Mouse (Mus musculus) adrenal gland, postnatal 25 days (tissue): ENCODE measurements around the gene Snrnp70. TPM values are rescaled to one million over a fixed set of nuclear protein-coding genes. Genes with fewer than 3 reads are reported as not detected.

Experiments
- DNase-seq: peaks from one replicate; pipeline ENCODE4 v3.0.0; 2021; ENCODE audit warnings: mixed read lengths
- long read RNA-seq: library from polyadenylated mRNA; stranded (forward); transcript quantifications from one replicate; pipeline ENCODE4 v2.0.0, GENCODE M21; 2021
- total RNA-seq: library from RNA; stranded (reverse); gene quantifications from 2 replicates; pipeline ENCODE4 v1.2.3, GENCODE M21; 2021

Snrnp70 gene
- 361 and 425 TPM in 2 replicates for total RNA-seq
- long read RNA-seq, full-length matches to known transcripts = 116 of 211 reads
- long read RNA-seq, partial matches to known transcripts = 47 of 211 reads
- long read RNA-seq, other reads (novel, unspliced or antisense) = 48 of 211 reads

DNA sequence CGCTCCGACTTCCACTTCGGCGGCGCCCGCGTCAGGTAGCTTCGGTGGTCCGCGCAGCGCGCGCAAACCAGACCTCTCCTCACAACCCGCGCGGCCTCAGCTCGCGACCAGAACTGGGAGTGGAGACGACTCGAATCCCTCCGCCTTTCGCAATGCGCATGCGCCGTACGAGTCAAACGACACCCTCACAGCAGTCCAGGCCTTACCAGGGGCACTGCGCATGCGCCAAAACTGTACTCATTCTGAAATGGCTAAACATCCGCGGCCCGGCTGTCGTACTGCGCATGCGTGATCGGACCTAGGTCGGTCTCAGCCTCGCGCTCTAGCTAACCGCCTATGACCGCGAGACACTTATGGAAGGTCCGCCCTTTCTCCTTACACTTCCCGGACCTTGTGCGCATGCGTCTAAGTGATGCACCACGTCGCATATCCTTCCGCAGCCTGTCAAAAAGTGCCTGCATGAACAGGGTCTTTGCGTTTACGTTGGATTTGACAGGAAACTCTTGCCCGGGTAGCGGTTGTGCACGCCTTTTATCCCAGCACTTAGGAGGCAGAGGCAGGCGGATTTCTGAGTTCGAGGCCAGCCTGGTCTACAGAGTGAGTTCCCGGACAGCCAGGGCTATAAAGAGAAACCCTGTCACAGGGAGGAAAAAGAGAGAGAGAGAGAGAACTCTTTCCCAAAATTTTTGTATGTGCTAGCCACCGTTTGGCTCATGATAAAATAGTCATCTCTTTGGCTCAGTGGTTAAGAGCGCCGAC, at the start of gene Snrnp70:
TSS of gene Snrnp70 (minus strand) at position 165 of the 759 bp plus-strand sequence.
- peak; percentile 100 for DNase-seq

DNA sequence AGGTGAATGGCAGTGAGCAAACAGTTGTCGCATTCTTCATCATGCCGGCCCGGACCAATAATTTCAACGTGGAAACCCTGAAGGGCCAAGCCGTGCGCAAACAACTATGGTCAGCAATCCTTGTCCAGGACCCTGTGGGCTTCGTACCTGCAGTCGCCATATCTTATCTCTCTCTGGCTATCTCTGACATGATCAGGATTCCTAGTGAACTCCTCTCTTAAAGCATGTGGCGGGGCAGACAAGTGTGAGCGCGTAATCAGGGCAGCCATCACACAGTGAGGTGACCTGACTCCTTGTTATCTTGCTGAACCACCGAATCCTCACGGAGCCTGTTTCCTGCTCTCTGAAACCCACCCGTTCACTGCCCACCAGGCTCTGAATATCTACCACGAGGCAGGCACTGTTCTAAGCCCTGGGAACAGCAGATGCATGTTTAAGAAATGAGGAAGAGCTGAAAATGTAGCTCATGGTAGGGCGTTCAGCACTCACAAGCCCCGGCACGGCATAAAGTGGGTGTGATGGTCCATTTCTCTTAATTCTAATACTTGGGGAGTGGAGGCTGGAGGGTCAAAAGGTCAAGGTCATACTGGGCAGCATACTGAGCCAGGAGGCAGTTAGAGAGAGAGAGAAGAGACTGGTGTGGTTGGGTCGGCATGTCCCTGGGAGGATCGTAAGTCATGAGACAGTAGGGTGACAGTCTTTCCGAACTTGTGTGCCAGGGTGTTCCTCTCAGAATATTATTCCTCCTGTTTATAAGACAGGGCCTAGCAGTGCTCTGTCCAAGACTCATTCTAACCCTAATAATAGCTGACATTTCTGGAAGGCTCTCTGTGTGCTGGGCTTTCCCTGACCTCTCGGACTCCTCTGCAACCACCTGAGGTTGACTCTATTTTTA, 48.2 kb upstream of the Snrnp70 start:
- DNase-seq = no peak

DNA sequence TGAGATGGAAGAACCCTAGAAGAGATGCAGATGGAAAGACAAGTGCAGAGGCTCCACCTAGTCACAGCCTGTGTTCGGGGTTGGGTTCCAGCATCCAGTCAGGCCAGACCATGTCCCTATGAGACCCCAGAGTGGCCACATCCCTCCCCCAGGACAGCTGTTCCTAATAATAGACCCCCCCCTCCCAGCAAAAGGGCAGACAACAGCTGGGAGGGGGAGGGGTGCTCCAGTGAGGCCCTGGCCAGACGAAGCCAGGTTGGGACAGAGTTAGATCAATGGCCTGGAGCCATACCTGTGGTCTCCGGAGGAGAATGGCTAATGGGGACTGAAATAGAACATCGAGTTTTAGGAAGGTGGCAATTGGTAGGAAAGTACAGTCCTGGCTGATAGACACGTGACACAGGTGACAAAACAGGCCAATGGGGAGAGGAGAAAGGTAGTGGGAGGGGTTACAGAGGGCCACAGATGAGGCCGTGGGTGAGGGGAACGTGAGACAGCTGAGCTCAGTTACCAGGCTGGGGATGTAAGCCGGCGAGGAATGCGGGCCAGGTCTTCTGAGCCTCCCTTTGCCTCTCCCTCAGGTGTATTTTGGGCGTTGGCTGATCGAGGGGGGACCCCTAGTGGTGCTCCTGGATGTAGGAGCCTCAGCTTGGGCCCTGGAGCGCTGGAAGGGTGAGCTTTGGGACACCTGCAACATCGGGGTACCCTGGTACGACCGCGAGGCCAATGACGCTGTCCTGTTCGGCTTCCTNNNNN, 42.2 kb upstream of the Snrnp70 start, which contains the start of gene Ruvbl2:
TSS of gene Ruvbl2 (minus strand) at position 576 of the 756 bp plus-strand sequence.
- no peak for DNase-seq

DNA sequence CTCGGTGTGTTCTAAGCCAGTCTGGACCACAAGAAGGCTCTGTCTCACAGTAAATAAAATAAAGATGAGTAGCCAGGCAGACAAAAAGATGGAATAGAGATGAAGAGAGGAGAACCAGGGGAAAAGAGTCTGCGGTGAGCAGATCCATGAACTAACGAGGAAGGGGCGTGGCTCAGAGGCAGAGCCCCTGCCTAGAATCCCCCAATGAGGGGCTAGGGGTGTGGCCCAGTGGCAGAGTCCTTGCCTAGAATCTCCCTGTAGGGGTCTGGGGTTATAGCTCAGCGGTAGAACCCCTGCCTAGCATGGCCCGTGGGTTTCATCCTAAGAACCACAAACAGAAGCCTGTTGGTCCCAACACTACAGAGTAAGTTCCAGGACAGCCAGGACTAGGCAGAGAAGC, 41.5 kb upstream of the Snrnp70 start:
- no peak for DNase-seq

DNA sequence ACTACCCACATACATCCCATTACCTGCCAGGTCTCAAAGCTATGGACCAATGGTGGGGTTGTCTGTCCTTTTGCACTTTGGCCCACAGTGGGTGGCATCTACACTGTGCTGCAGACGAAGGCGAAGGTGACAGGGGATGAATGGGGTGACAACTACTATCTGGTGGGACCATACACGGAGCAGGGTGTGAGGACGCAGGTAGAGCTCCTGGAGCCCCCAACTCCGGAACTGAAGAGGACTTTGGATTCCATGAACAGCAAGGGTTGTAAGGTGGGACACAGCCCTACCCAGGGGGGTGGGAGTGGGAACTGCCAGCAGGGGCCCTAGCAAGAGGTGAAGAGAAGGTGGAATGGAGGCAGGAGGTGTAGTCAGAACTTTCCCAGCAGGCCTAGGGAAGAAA, 40.9 kb upstream of the Snrnp70 start:
- no peak for DNase-seq

DNA sequence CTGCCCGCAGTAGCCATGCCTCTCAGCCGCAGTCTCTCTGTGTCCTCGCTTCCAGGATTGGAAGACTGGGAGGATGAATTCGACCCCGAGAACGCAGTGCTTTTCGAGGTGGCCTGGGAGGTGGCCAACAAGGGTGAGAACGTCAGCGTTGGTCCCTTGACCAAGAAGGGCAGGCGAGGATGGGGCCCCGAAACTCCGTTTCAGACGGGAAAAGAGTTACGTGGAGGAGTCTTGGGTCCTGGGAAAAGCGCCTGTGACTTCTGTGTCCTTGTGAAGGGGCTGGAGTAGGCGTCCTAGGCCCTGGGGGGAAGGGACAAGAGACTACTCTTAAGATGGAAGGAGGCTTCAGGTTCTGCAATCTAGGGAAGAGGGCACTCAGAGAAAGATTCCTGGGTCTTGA, 39.5 kb upstream of the Snrnp70 start:
- DNase-seq = no peak

DNA sequence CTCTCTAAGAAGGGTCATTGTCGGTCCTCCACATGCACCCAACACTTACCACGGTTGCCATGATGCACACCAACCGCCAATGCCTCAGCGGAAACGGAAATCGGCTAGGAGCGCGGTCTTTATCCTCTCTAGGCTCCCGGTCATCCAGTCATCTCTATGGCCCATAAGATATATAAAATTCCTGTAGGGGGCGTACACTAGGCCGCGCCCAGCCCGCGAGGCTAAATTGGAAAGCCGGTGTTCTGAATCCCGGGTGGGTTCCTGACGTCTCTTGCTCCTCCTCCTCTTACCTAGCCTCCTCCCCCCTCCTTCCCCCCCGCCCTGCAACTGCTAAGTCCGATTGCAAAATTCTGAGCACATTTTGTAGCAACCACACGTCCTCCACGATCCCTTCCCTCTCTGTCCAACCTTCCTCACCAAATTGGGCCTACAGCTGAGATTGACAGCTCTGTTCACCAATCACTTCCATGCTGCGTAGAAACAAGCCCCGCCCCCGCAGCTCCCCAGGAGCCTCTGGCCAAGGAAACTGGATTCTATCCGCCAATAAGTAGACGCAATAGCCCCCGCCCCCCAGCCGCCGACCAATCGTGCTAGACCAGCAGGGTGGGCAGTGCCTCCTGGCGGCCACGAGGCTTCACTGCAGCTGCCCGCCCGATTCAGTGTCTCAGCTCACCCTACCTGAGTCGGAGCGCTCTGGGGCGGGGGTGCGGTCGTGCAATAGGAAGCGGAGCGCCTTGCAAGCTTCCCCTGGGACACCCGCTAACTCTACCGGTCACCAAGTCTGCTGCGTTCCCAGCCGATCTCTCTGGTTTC, 38.9 kb upstream of the Snrnp70 start, which contains the start of gene Gys1:
TSS of gene Gys1 (plus strand) at position 642 of the 813 bp plus-strand sequence.
- DNase-seq = peak; percentile 100

DNA sequence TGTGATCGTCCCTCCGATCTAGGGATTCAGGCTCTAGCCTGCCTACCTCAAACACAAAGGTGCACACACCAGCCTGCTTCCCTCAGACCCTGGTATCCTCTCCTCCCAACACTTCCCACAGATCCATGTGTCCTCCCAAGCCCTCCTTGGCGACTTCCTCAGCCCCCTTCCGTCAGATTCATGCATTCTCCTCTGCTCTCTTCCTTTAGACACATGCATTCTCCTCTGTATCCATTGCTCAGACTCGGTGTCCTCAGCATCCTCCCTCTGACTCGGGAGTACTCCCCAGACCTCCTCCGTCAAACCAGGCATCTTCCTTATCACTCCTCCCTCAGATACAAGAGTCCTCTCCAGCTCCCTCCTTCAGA, 38.3 kb upstream of the Snrnp70 start:
- DNase-seq = no peak

DNA sequence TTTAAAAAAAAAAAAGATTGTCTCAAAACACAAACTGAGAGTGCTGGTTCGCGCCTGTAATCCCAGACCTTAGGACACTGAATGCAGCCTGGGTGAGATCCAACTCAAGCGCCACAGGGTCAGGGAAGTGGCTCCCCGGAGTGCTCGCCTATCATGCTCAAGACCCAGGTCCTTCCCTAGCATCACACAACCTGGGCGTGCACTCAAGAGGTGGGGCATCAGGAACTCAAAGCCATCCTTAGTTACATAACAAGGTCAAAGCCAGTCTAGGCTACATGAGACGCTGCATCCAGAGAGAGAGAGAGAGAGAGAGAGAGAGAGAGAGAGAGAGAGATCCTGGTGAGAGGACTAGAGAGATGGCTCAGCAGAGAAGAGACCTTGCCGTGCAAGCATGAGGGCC, 31.0 kb upstream of the Snrnp70 start:
- no peak for DNase-seq

DNA sequence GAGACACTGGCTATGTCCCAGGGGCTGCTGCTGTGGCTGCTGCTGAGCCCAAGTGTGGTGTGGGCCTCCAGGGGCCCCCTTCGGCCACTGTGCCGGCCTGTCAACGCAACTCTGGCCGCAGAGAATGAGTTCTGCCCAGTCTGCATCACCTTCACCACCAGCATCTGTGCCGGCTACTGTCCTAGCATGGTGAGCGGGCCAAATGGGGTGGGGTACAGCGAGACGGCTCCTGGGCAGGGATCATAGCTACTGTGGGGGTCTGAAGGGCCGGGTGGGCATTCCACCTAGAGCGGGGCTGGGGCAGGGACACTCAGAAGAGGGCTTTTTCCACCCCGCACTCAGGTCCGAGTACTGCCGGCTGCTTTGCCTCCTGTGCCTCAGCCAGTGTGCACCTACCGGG, 25.7 kb upstream of the Snrnp70 start:
- no peak for DNase-seq

DNA sequence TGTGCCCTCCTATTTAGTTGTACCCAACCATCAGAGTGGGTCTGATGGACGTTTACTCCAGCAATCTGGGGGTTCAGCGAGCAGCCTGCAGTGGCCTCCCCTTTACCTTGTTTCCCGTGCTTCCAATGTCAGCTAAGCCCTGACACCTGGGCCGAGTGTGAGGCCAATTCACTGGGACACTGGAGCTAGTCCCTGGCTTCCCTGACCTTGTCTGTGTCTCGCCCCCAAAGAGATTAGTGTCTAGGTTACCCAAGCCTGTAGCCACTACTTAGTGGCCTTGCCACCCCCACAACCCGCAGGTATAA, 25.0 kb upstream of the Snrnp70 start, which contains the start of gene Lhb:
TSS of gene Lhb (plus strand) at position 206 of the 305 bp plus-strand sequence.
- DNase-seq = no peak

DNA sequence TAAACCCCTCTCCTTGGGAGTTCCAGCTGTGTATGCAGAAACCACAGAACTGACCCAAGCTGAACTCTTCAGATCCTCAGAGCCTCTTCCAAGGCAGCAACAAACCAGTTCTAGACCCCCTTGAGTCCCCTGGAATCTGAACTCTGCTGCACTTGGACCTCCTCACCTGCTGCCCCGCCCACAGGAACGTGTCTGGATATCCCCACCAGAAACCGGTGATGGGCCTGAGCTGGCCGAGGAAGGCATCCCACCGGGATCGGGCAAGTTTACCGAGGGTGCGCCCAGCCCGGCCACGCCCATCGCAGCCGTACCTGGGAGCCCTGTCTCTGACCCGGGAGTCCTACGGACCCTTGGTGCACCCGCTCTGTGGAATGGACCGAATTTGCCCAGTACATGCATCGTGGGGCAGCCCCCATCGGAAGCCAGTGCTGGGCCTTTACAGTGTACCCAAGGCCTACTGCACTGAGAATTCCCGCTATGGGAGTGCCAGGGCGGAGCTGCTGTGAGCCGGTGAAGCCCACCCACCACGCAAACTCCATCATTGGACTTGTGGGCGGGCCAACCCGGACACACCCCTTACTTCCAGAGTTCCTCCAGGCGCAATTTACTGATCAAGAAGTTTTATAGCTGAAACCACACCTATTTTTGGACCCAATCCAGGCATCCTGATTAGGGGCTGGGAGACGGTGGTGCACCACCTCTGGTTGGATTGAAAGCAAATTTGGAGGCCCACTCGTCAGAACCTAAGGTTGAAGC, 24.5 kb upstream of the Snrnp70 start:
- DNase-seq = no peak

DNA sequence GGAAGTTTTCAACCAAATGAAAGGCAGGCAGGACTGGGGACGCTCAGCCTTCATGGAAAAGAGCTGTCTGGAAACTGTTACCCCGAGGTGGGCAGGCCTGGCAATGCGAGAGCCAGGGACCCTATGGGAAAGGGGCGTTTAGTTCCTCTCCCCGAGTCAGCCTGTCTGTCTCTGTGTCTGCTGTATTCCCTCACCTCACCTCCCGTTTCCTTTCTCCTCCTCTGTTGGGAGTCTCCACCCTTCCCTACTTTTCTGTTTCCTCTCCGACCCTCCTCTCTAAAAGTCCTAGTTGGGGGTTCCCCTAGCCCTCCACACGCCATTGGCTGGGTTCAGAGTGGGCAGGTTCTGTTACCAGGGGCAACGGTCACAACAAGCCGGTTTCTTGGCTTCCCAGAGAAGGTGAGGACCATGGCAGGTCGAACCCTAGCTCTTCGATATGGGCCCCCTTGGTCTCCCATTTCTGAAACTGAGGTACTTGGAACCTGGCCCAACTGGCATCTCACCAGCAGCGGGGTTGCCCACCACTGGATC, 22.5 kb upstream of the Snrnp70 start:
- no peak for DNase-seq

DNA sequence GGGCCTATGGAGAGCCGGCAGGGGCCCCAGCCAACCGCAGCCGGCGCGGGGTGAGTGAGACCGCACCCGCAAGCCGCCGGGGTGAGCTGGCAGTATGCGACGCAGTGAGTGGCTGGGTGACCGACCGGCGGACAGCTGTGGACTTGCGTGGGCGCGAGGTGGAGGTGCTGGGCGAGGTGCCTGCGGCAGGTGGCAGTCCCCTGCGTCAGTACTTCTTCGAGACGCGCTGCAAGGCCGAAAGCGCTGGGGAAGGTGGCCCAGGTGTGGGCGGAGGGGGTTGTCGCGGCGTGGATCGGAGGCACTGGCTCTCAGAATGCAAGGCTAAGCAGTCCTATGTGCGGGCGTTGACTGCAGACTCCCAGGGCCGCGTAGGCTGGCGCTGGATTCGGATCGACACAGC, 20.1 kb upstream of the Snrnp70 start:
- no peak for DNase-seq

DNA sequence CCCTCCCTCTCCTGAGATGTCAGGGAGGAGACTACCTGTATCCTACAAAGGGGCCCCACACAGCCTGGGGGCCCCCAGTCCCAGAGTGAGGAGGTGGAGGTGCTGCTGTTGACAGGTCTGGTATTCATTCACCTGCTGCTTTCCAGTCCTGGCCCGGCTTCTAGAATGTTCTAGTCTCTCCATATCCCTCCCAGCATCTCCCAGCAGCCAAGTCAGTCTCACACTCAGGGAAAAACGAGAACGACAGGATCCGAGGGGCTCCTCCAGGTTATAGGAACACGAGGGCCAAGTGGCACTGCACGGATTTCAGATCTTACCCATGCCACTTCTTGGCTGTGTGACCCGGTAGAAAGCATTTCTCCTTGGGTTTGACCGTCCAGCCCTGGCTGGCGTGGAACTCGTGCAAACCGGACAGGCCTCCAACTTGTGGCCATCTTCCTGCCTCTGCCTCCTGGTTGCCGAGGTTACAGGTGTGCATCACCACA, 19.2 kb upstream of the Snrnp70 start:
- no peak for DNase-seq

DNA sequence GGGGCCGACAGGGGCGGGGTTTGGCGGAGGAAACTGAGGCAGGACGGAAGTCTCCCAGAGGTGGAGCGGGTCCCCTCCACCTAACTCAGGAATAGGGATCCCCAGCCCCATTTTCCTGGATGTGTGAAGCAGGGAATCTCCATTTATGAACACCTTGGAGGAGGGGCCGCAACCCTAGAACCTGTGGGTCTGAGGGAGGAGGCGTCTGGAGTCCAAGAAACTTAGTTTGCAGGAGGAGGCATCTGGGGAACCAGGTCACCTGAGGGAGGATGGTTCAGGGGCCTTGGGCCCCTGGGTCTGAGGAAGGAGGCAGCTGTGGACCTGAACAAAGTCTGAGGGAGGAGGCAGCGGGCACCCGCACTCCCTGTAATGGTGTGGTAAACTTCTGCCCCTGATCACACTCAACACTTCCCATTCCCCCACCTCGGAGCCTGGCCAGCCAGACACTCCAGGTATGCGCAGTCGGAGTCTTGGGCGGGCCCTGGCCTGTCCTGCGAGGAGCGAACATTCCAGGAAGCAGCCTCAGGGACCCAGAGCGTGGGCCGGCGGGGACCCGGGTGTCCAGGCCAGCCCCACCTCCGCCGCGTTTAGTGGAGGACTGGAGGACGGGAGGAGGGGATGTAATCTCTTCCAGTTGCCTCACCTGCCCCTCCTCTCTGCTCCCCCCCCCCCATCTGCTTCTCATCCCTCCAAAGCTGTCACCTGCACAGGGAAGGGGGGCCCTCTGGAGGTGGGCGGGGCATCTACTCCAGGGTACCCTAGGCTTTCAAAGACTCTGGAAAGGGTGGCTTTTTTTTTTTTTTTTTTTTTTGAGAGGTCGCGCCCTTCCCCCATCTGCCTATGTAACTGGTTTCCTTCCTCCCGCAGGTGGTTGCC, 18.6 kb upstream of the Snrnp70 start:
- no peak for DNase-seq

DNA sequence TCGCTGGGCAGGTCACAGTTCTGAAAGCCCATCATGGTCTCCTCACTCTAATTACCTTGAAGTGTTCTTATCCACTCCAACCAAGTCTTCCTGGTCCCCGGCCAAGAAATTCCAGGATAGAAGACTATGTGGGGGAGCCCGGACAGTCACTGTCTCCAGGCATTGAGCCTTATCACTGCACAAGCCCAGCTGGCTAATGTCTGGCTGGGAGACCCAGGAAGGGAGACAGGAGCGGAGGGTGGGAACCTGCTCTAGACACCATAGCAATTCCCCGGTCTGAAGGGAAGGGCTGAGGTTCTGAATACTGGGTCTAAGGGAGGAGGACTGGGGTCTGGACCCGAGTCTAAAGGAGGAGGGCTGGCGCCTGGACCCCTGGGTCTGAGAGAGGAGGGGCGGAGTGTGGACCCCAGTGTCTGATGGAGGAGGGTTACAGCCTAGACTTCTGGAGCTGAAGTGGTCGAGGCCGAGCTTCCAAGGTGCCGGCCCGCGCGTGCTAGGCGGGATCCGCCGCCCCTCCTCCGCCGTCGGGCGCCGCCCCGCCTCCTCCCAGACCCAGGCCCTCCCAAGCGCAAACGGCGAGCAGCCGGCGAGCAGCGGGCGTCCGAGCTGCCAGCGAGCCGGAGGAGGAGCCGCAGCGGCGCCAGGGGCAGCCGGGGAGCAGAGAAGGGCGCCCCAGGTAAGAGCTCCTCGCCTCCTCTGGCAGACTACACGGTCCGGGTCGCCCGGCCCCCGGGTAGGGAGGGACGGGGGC, 17.7 kb upstream of the Snrnp70 start, which contains the start of gene Ntf5:
TSS of gene Ntf5 (plus strand) at position 583 of the 751 bp plus-strand sequence.
- DNase-seq = peak; percentile 34

DNA sequence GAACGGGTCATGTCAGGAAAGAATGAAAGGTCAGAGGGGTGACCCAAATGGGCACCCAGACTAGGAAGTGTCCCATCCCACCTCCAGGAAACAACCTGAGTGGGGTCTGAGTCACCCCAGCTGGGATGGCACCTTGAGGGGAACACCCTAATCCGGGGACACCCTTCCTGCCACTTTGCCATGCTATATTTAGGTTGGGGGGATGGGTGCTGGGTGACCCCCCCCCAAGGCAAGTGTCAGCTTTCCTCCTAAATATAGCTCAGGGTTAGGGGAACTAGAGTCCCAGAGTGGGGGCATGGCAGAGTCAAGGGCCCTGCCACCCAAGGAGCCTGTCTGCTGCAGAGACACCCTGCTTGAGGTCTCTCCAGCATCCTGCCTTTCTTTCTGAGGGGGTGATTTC, 16.9 kb upstream of the Snrnp70 start:
- DNase-seq = no peak
